Mouse (Mus musculus) myocyte (in vitro differentiated cells): ENCODE measurements at regions not wholly inside any gene's neighbourhood (a gene's known extent, or its start where the extent isn't known, plus 50 kb on each side); places are given as distances from the start of the nearest gene placed in this dataset.

Experiments used
- H3K27me3 ChIP-seq: one replicate; pipeline ENCODE4 v1.6.1; 2011; ENCODE audit not compliant: control insufficient read depth, insufficient read depth, insufficient read length
- H3K36me3 ChIP-seq: one replicate; pipeline ENCODE4 v1.6.1; 2011; ENCODE audit not compliant: control insufficient read depth, insufficient read depth
- H3K4me2 ChIP-seq: one replicate; pipeline ENCODE4 v1.6.1; 2011; ENCODE audit warnings: low read depth, control low read depth
- H3K4me3 ChIP-seq: one replicate; pipeline ENCODE4 v1.5.1; 2011; ENCODE audit warnings: mild to moderate bottlenecking, control low read depth, moderate library complexity
- H3K79me2 ChIP-seq: one replicate; pipeline ENCODE4 v1.6.1; 2011; ENCODE audit not compliant: control insufficient read depth, insufficient read depth
- H3ac ChIP-seq: one replicate; pipeline ENCODE4 v1.6.1; 2011; ENCODE audit not compliant: control insufficient read depth, insufficient read length
- CEBPB ChIP-seq: IDR thresholded peaks from 2 replicates; pipeline ENCODE4 v1.6.1; 2011; ENCODE audit warnings: mild to moderate bottlenecking, moderate library complexity; ENCODE audit not compliant: poor library complexity, insufficient read depth, severe bottlenecking
- E2F4 ChIP-seq: IDR thresholded peaks from one replicate; pipeline ENCODE4 v1.6.1; 2011; ENCODE audit warnings: mild to moderate bottlenecking, control low read depth, moderate library complexity; ENCODE audit not compliant: insufficient read depth
- MAX ChIP-seq: IDR thresholded peaks from one replicate; pipeline ENCODE4 v1.6.1; 2011; ENCODE audit warnings: low read depth, mild to moderate bottlenecking, control low read depth
- MYOD1 ChIP-seq, 3 experiments: IDR thresholded peaks; one replicate each; pipeline ENCODE4 v1.6.1; 2011; ENCODE audit warnings: control low read depth in 2 of 3, low read depth in 2 of 3, mild to moderate bottlenecking in 2 of 3, moderate library complexity in 1 of 3; ENCODE audit not compliant: insufficient read length in 2 of 3, control insufficient read depth in 1 of 3
- MYOG ChIP-seq, 3 experiments: IDR thresholded peaks; one replicate each; pipeline ENCODE4 v1.6.1; 2011; ENCODE audit warnings: control low read depth in 2 of 3, low read depth in 2 of 3, mild to moderate bottlenecking in 2 of 3; ENCODE audit not compliant: insufficient read length in 2 of 3, control insufficient read depth in 1 of 3, insufficient read depth in 1 of 3
- POLR2A ChIP-seq: IDR thresholded peaks from one replicate; pipeline ENCODE4 v1.6.1; 2011; ENCODE audit warnings: low read depth, mild to moderate bottlenecking, control low read depth, moderate library complexity; ENCODE audit not compliant: insufficient read length
- POLR2AphosphoS2 ChIP-seq: IDR thresholded peaks from one replicate; pipeline ENCODE4 v1.6.1; 2011; ENCODE audit warnings: low read depth, control low read depth; ENCODE audit not compliant: insufficient read length
- REST ChIP-seq: IDR thresholded peaks from one replicate; pipeline ENCODE4 v1.6.1; 2011; ENCODE audit warnings: mild to moderate bottlenecking, control low read depth, moderate library complexity; ENCODE audit not compliant: insufficient read depth, insufficient read length
- SRF ChIP-seq: IDR thresholded peaks from one replicate; pipeline ENCODE4 v1.6.1; 2011; ENCODE audit warnings: low read depth; ENCODE audit not compliant: control insufficient read depth, insufficient read length
- TCF12 ChIP-seq: IDR thresholded peaks from one replicate; pipeline ENCODE4 v1.6.1; 2011; ENCODE audit warnings: mild to moderate bottlenecking, control low read depth; ENCODE audit not compliant: poor library complexity, insufficient read depth, severe bottlenecking
- TCF3 ChIP-seq: IDR thresholded peaks from one replicate; pipeline ENCODE4 v1.6.1; 2011; ENCODE audit warnings: low read depth, control low read depth; ENCODE audit not compliant: insufficient read length
- USF1 ChIP-seq: IDR thresholded peaks from one replicate; pipeline ENCODE4 v1.6.1; 2011; ENCODE audit warnings: low read depth, mild to moderate bottlenecking, control low read depth, moderate library complexity

DNA sequence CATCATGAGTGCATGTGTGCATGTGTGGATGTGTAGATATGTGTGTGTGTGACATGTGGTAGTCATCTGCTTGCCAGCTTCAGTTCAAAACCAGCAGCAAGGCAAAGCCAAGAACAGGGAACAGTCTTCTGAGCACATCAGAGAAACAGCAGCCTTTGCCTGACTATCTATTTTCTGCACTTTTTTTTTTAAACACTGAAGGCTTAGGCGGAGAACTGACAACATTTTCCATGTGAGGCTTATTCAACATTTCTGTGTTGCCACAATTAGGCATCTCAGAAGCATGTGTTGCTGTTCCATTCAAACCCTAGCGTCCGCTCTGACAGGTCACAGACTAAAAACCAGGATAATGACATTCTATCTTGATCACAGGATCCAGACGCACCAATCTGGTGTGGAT, 122.9 kb upstream of the Atxn1 start:
- no peak for TF ChIP-seq E2F4
- no peak for TF ChIP-seq TCF3
- no peak for TF ChIP-seq POLR2A
- no peak for TF ChIP-seq REST
- no peak for TF ChIP-seq POLR2AphosphoS2
- no peak for TF ChIP-seq SRF
- TF ChIP-seq CEBPB: no peak
- no peak for TF ChIP-seq USF1
- no peak for TF ChIP-seq MYOG (IDR thresholded peaks at IDR 0.05; ENCODE audit: control insufficient read depth in 1 of 3, insufficient read depth in 1 of 3, insufficient read length in 2 of 3, low read depth in 2 of 3)
- no peak for TF ChIP-seq MYOD1 (IDR thresholded peaks at IDR 0.05; ENCODE audit: control insufficient read depth in 1 of 3, insufficient read length in 2 of 3, low read depth in 2 of 3)
- no peak for TF ChIP-seq MAX
- no peak for TF ChIP-seq TCF12
- no peaks in the 10 kb centered on the region for H3K27me3 ChIP-seq
- no peak overlapping the region for H3K4me2 ChIP-seq
- no peaks in the 10 kb centered on the region for H3K79me2 ChIP-seq
- no peak overlapping the region for H3K4me3 ChIP-seq
- H3ac ChIP-seq: no peak overlapping the region
- no peaks in the 10 kb centered on the region for H3K36me3 ChIP-seq

DNA sequence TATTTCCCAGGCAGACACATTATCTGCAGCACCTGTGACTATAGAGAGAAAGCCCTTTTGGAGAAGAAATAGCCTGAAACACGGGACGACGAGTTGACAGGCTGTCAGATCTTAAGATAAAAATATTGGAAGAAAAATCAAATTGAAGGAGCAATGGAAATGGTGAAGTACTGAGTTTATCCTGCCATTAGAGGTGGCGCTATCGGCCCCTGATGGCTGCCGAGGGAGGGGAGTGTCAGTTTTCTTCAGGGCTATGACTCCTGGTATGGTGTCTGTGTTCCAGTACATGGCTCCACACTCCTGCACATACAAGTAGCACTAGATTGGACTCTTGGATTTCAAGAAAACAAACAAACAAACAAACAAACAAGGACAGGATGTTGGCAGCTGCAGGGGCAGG, 112.1 kb upstream of the Atxn1 start:
- TF ChIP-seq CEBPB (no peak), E2F4 (no peak), SRF (no peak), TCF3 (no peak), POLR2AphosphoS2 (no peak), MAX (no peak), MYOD1 (IDR thresholded peaks at IDR 0.05; ENCODE audit: control insufficient read depth in 1 of 3, insufficient read length in 2 of 3, low read depth in 2 of 3) (no peak), REST (no peak), USF1 (no peak), TCF12 (no peak), MYOG (IDR thresholded peaks at IDR 0.05; ENCODE audit: control insufficient read depth in 1 of 3, insufficient read depth in 1 of 3, insufficient read length in 2 of 3, low read depth in 2 of 3) (no peak), POLR2A (no peak)
- Histone ChIP-seq H3K4me2 (no peak overlapping the region), H3K27me3 (no peaks in the 10 kb centered on the region)

DNA sequence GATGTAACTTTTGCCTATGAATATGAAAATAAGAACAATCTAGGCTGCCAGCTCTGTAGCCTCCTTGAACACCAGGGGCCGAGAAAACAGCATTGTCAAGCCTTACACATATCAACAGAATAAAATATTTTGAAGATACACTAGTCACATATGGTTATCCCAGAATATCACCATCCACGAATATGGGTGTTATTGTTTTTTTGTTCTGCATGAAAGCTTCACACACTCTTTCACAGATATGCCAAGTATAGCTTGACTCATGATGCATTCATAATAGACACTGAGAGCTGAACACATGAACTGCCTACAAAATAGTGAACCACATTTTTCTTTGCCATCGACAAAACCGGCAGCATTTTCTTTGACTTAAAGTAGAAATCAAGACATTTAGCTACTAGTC, 106.9 kb upstream of the Atxn1 start:
- Histone ChIP-seq H3ac (no peak overlapping the region), H3K36me3 (no peaks in the 10 kb centered on the region), H3K4me2 (no peak overlapping the region), H3K79me2 (no peaks in the 10 kb centered on the region), H3K27me3 (no peaks in the 10 kb centered on the region), H3K4me3 (no peak overlapping the region)
- TF ChIP-seq REST: no peak
- TF ChIP-seq TCF3: no peak
- TF ChIP-seq POLR2A: no peak
- no peak for TF ChIP-seq CEBPB
- TF ChIP-seq MAX: no peak
- TF ChIP-seq SRF: no peak
- TF ChIP-seq MYOD1 (IDR thresholded peaks at IDR 0.05; ENCODE audit: control insufficient read depth in 1 of 3, insufficient read length in 2 of 3, low read depth in 2 of 3): no peak
- TF ChIP-seq POLR2AphosphoS2: no peak
- no peak for TF ChIP-seq E2F4
- no peak for TF ChIP-seq TCF12
- TF ChIP-seq USF1: no peak
- no peak for TF ChIP-seq MYOG (IDR thresholded peaks at IDR 0.05; ENCODE audit: control insufficient read depth in 1 of 3, insufficient read depth in 1 of 3, insufficient read length in 2 of 3, low read depth in 2 of 3)

More for the DNA sequence above, 112.1 kb upstream of the Atxn1 start:
- Histone ChIP-seq H3ac (no peak overlapping the region), H3K4me3 (no peak overlapping the region), H3K36me3 (no peaks in the 10 kb centered on the region), H3K79me2 (no peaks in the 10 kb centered on the region)

DNA sequence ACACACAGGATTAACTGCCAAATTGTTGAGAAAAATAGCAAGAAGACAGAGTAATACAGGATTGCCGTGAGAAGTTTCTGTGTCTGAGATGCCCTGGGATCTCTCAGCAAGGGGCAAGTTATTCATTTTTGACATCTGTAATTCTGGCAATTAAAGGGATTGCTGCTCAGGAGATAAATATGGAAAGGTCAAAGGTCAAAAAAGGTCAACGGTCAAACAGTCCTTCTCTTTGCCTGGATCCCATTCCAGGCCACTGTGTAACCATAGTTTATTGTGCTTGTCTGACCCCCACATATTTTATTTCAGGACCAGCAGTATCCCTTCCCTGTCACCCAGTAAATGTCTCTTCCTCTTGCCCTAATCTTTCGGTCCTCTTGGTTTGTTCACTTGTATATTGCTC, 104.8 kb upstream of the Atxn1 start:
- Histone ChIP-seq H3K4me3 (no peak overlapping the region), H3K79me2 (no peaks in the 10 kb centered on the region), H3K36me3 (no peaks in the 10 kb centered on the region), H3K4me2 (no peak overlapping the region), H3ac (no peak overlapping the region), H3K27me3 (no peaks in the 10 kb centered on the region)
- TF ChIP-seq MYOD1 (IDR thresholded peaks at IDR 0.05; ENCODE audit: control insufficient read depth in 1 of 3, insufficient read length in 2 of 3, low read depth in 2 of 3): no peak
- TF ChIP-seq REST: no peak
- no peak for TF ChIP-seq POLR2AphosphoS2
- TF ChIP-seq SRF: no peak
- no peak for TF ChIP-seq POLR2A
- TF ChIP-seq CEBPB: no peak
- no peak for TF ChIP-seq MYOG (IDR thresholded peaks at IDR 0.05; ENCODE audit: control insufficient read depth in 1 of 3, insufficient read depth in 1 of 3, insufficient read length in 2 of 3, low read depth in 2 of 3)
- no peak for TF ChIP-seq USF1
- TF ChIP-seq TCF3: no peak
- no peak for TF ChIP-seq MAX
- TF ChIP-seq E2F4: no peak
- no peak for TF ChIP-seq TCF12

DNA sequence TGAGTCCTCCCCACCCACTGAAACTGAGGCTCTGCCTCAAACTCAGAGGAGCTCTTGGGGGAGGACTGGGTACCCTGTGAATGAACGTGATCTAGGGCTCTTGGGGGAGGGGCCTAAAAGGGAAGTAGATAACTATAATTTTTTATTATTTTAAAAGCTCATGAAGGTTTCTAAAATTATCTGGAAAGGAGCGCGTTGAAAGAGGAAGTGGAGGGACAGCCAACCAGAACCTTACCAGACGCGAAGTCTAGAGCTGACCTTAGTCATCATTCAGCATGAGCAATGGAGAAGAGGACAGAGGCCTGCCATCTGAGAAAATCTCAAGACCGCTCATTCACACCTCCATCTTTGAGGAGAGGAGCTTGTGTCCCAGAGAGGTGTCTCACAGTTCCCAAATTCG, 98.0 kb upstream of the Atxn1 start:
- Histone ChIP-seq H3K79me2 (no peaks in the 10 kb centered on the region), H3K27me3 (no peaks in the 10 kb centered on the region), H3K4me2 (no peak overlapping the region), H3K36me3 (no peaks in the 10 kb centered on the region), H3ac (no peak overlapping the region), H3K4me3 (no peak overlapping the region)
- TF ChIP-seq MYOG (IDR thresholded peaks at IDR 0.05; ENCODE audit: control insufficient read depth in 1 of 3, insufficient read depth in 1 of 3, insufficient read length in 2 of 3, low read depth in 2 of 3) (no peak), SRF (no peak), E2F4 (no peak), MYOD1 (IDR thresholded peaks at IDR 0.05; ENCODE audit: control insufficient read depth in 1 of 3, insufficient read length in 2 of 3, low read depth in 2 of 3) (no peak), POLR2AphosphoS2 (no peak), TCF12 (no peak), CEBPB (no peak), MAX (no peak), POLR2A (no peak), REST (no peak), TCF3 (no peak), USF1 (no peak)
